Mouse (Mus musculus) hindbrain, embryonic 10.5 days (tissue): ENCODE measurements around the gene Tulp2. TPM values are rescaled to one million over a fixed set of nuclear protein-coding genes. Genes with fewer than 3 reads are reported as not detected.
A peak's percentile ranks its signal among the peaks of the same experiment; 100 is the strongest.
"Not testable (repeated sequence)": the region's sequence is repeated elsewhere in the genome, so short reads cannot be mapped to it uniquely, and the experiment has no call there.

Source experiments
- DNase-seq: peaks from one replicate; pipeline ENCODE4 v3.0.0-alpha.2; 2017; ENCODE audit warnings: low spot score
- H3K27ac ChIP-seq: fragments of 300-500 bp; sonication (generic); 2 replicates; pipeline ENCODE4 v1.5.1; 2016; ENCODE audit warnings: mild to moderate bottlenecking, moderate library complexity
- H3K27me3 ChIP-seq: fragments of 300-500 bp; sonication (generic); 2 replicates; pipeline ENCODE4 v1.6.1; 2016; ENCODE audit warnings: mild to moderate bottlenecking; ENCODE audit not compliant: poor library complexity, insufficient read depth, severe bottlenecking
- H3K36me3 ChIP-seq: fragments of 300-500 bp; sonication (generic); 2 replicates; pipeline ENCODE4 v1.6.1; 2016; ENCODE audit warnings: mild to moderate bottlenecking, moderate library complexity
- H3K4me1 ChIP-seq: fragments of 300-500 bp; sonication (generic); replicated peaks from 2 replicates; pipeline ENCODE4 v1.6.1; 2016; ENCODE audit warnings: mild to moderate bottlenecking
- H3K4me3 ChIP-seq: fragments of 300-500 bp; sonication (generic); 2 replicates; pipeline ENCODE4 v1.5.1; 2016; ENCODE audit warnings: mild to moderate bottlenecking, moderate library complexity
- H3K9me3 ChIP-seq: fragments of 300-500 bp; sonication (generic); 2 replicates; pipeline ENCODE4 v1.6.1; 2016; ENCODE audit warnings: mild to moderate bottlenecking, moderate library complexity
- WGBS: fragments of 180-500 bp; shearing (Covaris S2); methylation state at CpG from one replicate; pipeline ENCODE4 v1.1.7; 2016; 5-methylcytosine and 5-hydroxymethylcytosine counted together
- polyA plus RNA-seq: library from polyadenylated mRNA; unstranded; fragments of >200 nt; fragmentation: Nextera tagmentation; extraction: Ambion mirVana; gene quantifications from 2 replicates; pipeline ENCODE4 v1.2.1, GENCODE M21; 2016

Tulp2 gene
- polyA plus RNA-seq, 1 experiment from 2014 or later: 0.47 TPM

- 79% methylated on average over 9 of the region's 9 CpGs for WGBS
- Histone ChIP-seq H3K4me1 (peaks cover 20% of the 10 kb centered on the region), H3K36me3 (peaks cover 77% of the 10 kb centered on the region), H3K27ac (no peak overlapping the region), H3K4me3 (no peak overlapping the region), H3K27me3 (no peaks in the 10 kb centered on the region), H3K9me3 (no peaks in the 10 kb centered on the region)
- no peak for DNase-seq
These were observed 12.9 kb downstream of the Tulp2 start for GRCm38 (mm10) chr7:45494548-45494947.

GRCm38 (mm10) chr7:45498427-45498826 is 16.8 kb downstream of the Tulp2 start:
- H3K36me3 ChIP-seq: peaks cover 95% of the 10 kb centered on the region
- no peaks in the 10 kb centered on the region for H3K9me3 ChIP-seq
- no peaks in the 10 kb centered on the region for H3K27me3 ChIP-seq
- WGBS: 93% methylated on average over 6 of the region's 6 CpGs
- no peak overlapping the region for H3K27ac ChIP-seq
- no peak overlapping the region for H3K4me3 ChIP-seq
- DNase-seq: no peak
- H3K4me1 ChIP-seq: 0 out of 2 replicates have a peak, but pooled peaks cover 7% of the 10 kb centered on the region

GRCm38 (mm10) chr7:45507583-45507982 is 25.9 kb downstream of the Tulp2 start:
- H3K4me1 ChIP-seq: peaks cover 21% of the 10 kb centered on the region
- peaks cover 40% of the 10 kb centered on the region for H3K36me3 ChIP-seq
- H3K4me3 ChIP-seq: no peak overlapping the region
- WGBS: 92% methylated on average over 6 of the region's 6 CpGs
- no peaks in the 10 kb centered on the region for H3K9me3 ChIP-seq
- no peak for DNase-seq
- no peaks in the 10 kb centered on the region for H3K27me3 ChIP-seq
- no peak overlapping the region for H3K27ac ChIP-seq

GRCm38 (mm10) chr7:45508561-45508960 is 26.9 kb downstream of the Tulp2 start:
- no peak for DNase-seq
- Histone ChIP-seq H3K4me1 (peaks cover 17% of the 10 kb centered on the region), H3K9me3 (no peaks in the 10 kb centered on the region), H3K27ac (no peak overlapping the region), H3K36me3 (peaks cover 35% of the 10 kb centered on the region), H3K27me3 (no peaks in the 10 kb centered on the region), H3K4me3 (peak overlapping the region; percentile 83; the same call in 1 of the 2 replicates)
- whole genome bisulfite sequencing: 91% methylated on average over 6 of the region's 6 CpGs

GRCm38 (mm10) chr7:45509181-45509882 is 27.7 kb downstream of the Tulp2 start:
- no peaks in the 10 kb centered on the region for H3K9me3 ChIP-seq
- peaks cover 17% of the 10 kb centered on the region for H3K4me1 ChIP-seq
- 48% methylated on average over 19 of the region's 19 CpGs for WGBS
- peaks cover 35% of the 10 kb centered on the region for H3K36me3 ChIP-seq
- peak overlapping the region; percentile 83 for H3K4me3 ChIP-seq
- H3K27ac ChIP-seq: peak overlapping the region; percentile 93
- no peaks in the 10 kb centered on the region for H3K27me3 ChIP-seq
- no peak for DNase-seq

GRCm38 (mm10) chr7:45509912-45510787 is 28.5 kb downstream of the Tulp2 start, which contains the start of gene Nucb1:
Gene Nucb1, minus strand, starts transcription at chr7:45510406.
- Histone ChIP-seq H3K36me3 (peaks cover 29% of the 10 kb centered on the region), H3K27me3 (no peaks in the 10 kb centered on the region), H3K27ac (peak within 1 kb of the TSS; percentile 93), H3K9me3 (no peaks in the 10 kb centered on the region), H3K4me3 (peak within 1 kb of the TSS; percentile 83), H3K4me1 (peaks cover 19% of the 10 kb centered on the region)
- WGBS: under 1% methylated on average over 44 of the region's 44 CpGs
- peak; percentile 91 for DNase-seq

GRCm38 (mm10) chr7:45514411-45514810 is 32.7 kb downstream of the Tulp2 start:
- WGBS: 84% methylated on average over 7 of the region's 7 CpGs
- Histone ChIP-seq H3K9me3 (no peaks in the 10 kb centered on the region), H3K4me3 (no peak overlapping the region), H3K27ac (no peak overlapping the region), H3K4me1 (peaks cover 14% of the 10 kb centered on the region), H3K27me3 (no peaks in the 10 kb centered on the region), H3K36me3 (no peaks in the 10 kb centered on the region)
- DNase-seq: no peak

GRCm38 (mm10) chr7:45515436-45515835 is 33.8 kb downstream of the Tulp2 start:
- H3K9me3 ChIP-seq: no peaks in the 10 kb centered on the region
- 29% methylated on average over 16 of the region's 16 CpGs for WGBS
- 0 out of 2 replicates have a peak overlapping the region, but pooled peaks have one; percentile 59 for H3K27ac ChIP-seq
- H3K36me3 ChIP-seq: no peaks in the 10 kb centered on the region
- no peaks in the 10 kb centered on the region for H3K27me3 ChIP-seq
- H3K4me1 ChIP-seq: peaks cover 10% of the 10 kb centered on the region; the same call in 1 of the 2 replicates
- peak overlapping the region; percentile 26 for H3K4me3 ChIP-seq
- DNase-seq: peak; percentile 33

- H3K36me3 ChIP-seq, H3K4me3 ChIP-seq, H3K9me3 ChIP-seq, H3K27ac ChIP-seq, DNase-seq, H3K27me3 ChIP-seq: not testable (repeated sequence)
- H3K4me1 ChIP-seq: peaks cover 15% of the 10 kb centered on the region; the same call in 1 of the 2 replicates
- 72% methylated on average over 5 of the region's 5 CpGs for WGBS
These were observed 35.2 kb downstream of the Tulp2 start for GRCm38 (mm10) chr7:45516846-45517245.

GRCm38 (mm10) chr7:45518618-45519017 is 36.9 kb downstream of the Tulp2 start:
- Histone ChIP-seq H3K27me3 (no peaks in the 10 kb centered on the region), H3K36me3 (peaks cover 9% of the 10 kb centered on the region), H3K4me3 (no peak overlapping the region), H3K9me3 (no peaks in the 10 kb centered on the region), H3K27ac (no peak overlapping the region), H3K4me1 (peaks cover 33% of the 10 kb centered on the region)
- 90% methylated on average over 16 of the region's 16 CpGs for WGBS
- DNase-seq: no peak

GRCm38 (mm10) chr7:45519345-45520120 is 37.9 kb downstream of the Tulp2 start:
- Histone ChIP-seq H3K9me3 (no peaks in the 10 kb centered on the region), H3K4me1 (peaks cover 39% of the 10 kb centered on the region), H3K27me3 (no peaks in the 10 kb centered on the region), H3K27ac (no peak overlapping the region), H3K36me3 (peaks cover 15% of the 10 kb centered on the region), H3K4me3 (no peak overlapping the region)
- 77% methylated on average over 8 of the region's 8 CpGs for whole genome bisulfite sequencing
- DNase-seq: no peak

- 92% methylated on average over 7 of the region's 7 CpGs for WGBS
- Histone ChIP-seq H3K4me3 (no peak overlapping the region), H3K36me3 (peaks cover 19% of the 10 kb centered on the region), H3K27me3 (no peaks in the 10 kb centered on the region), H3K4me1 (peaks cover 43% of the 10 kb centered on the region), H3K27ac (no peak overlapping the region), H3K9me3 (no peaks in the 10 kb centered on the region)
- DNase-seq: no peak
These were observed 38.9 kb downstream of the Tulp2 start for GRCm38 (mm10) chr7:45520605-45521004.
